Mouse (Mus musculus) frontal cortex, postnatal 14 days (tissue): ENCODE data around the gene Lmo7.

Source experiments
- DNase-seq, 2 experiments: peaks; one replicate each; pipeline ENCODE4 v3.0.0; 2022; ENCODE audit warnings: low spot score in 2 of 2

Lmo7 gene

GRCm38 (mm10) chr14:101946711-101947516 lies 217.2 kb downstream of the Lmo7 start:
- DNase-seq, result peak in 1 of 2 experiments; percentile 44

- no peak for DNase-seq
Measured at GRCm38 (mm10) chr14:101949114-101949513, 219.4 kb downstream of the Lmo7 start.

- DNase-seq, result no peak
Measured at GRCm38 (mm10) chr14:101951107-101951506, 221.3 kb downstream of the Lmo7 start.

GRCm38 (mm10) chr14:101953793-101954468 lies 224.2 kb downstream of the Lmo7 start:
- no peak for DNase-seq

- no peak for DNase-seq
Measured at GRCm38 (mm10) chr14:101964381-101964780, 234.6 kb downstream of the Lmo7 start.

GRCm38 (mm10) chr14:101964956-101965355 lies 235.2 kb downstream of the Lmo7 start:
- DNase-seq, result no peak

GRCm38 (mm10) chr14:101972764-101973163 lies 243.0 kb downstream of the Lmo7 start:
- no peak for DNase-seq

- no peak for DNase-seq
Measured at GRCm38 (mm10) chr14:101973171-101973570, 243.4 kb downstream of the Lmo7 start.

DNA sequence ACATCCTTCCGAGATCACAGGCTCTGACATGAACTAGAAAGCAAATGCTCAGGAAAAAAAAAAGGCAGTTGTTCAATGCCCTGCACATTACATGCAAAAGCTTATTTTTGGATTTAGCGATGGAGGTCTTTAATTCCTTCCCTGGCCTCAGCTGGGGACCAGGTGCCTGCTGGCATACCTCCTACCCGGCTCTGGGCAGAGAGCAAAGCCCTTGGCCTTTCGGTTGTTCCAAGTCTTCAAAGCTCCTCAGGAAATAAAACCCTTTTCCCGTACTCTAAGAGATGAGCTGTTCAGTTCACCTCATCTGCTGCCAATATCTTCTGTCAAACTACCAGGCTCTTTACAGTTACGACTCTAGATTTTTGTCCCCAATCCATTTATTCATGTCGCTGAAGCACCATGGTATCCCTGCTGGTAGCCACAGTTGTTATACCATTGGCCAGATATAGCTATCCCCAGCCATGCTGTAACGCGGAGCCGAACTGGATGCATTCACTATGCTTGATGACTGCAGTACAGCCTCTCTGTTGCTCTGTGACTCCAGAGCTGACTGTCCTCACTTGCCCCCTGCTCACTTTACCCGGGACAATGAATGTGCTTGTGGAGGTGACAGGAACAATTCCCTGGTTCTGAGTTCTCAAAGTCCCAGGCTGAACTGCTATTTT lies 246.4 kb downstream of the Lmo7 start:
- DNase-seq, result no peak
